Mouse (Mus musculus): Measurements from ENCODE around the gene Ccdc15. TPM values are rescaled to one million over a fixed set of nuclear protein-coding genes. Genes with fewer than 3 reads are reported as not detected.

The Ccdc15 gene
- total and polyA plus RNA-seq, 2 experiments from 2014 or later = 7.8 to 8.7 TPM

GRCm38 (mm10) chr9:37295586-37295985, 52.6 kb downstream of the Ccdc15 start:
- DNase-seq = no peak
- ATAC-seq = no peak
- Histone ChIP-seq H3K9me3 (ENCODE audit: low read length) (no peaks in the 10 kb centered on the region), H3K4me3 (ENCODE audit: low read depth, low read length) (no peak overlapping the region), H3K36me3 (ENCODE audit: insufficient read depth) (no peaks in the 10 kb centered on the region), H3K9ac (no peak overlapping the region), H3K4me2 (ENCODE audit: low read depth) (no peak overlapping the region), H3K4me1 (ENCODE audit: insufficient read depth) (no peaks in the 10 kb centered on the region), H3K27me3 (ENCODE audit: insufficient read depth, low read length) (no peaks in the 10 kb centered on the region), H3K27ac (ENCODE audit: low read depth, low read length) (no peak overlapping the region)
- TF ChIP-seq CTCF (IDR thresholded peaks at IDR 0.05; ENCODE audit: low read depth) = no peak

- Histone ChIP-seq H3K36me3 (ENCODE audit: insufficient read depth) (no peaks in the 10 kb centered on the region), H3K9ac (no peak overlapping the region), H3K4me2 (ENCODE audit: low read depth) (no peak overlapping the region), H3K9me3 (ENCODE audit: low read length) (no peaks in the 10 kb centered on the region), H3K27ac (ENCODE audit: low read depth, low read length) (no peak overlapping the region), H3K4me3 (ENCODE audit: low read depth, low read length) (no peak overlapping the region), H3K27me3 (ENCODE audit: insufficient read depth, low read length) (no peaks in the 10 kb centered on the region), H3K4me1 (ENCODE audit: insufficient read depth) (no peaks in the 10 kb centered on the region)
- TF ChIP-seq CTCF (IDR thresholded peaks at IDR 0.05; ENCODE audit: low read depth) = no peak
- ATAC-seq (no peak), DNase-seq (no peak)
- 95% methylated on average over 2 of the region's 2 CpGs for WGBS
Observed at GRCm38 (mm10) chr9:37266622-37267021, 81.6 kb downstream of the Ccdc15 start.

- no peaks in the 10 kb centered on the region for H3K9me3 ChIP-seq (ENCODE audit: low read length)
- H3K27me3 ChIP-seq (ENCODE audit: insufficient read depth, low read length) = no peaks in the 10 kb centered on the region
- H3K9ac ChIP-seq = no peak overlapping the region
- H3K36me3 ChIP-seq (ENCODE audit: insufficient read depth) = no peaks in the 10 kb centered on the region
- DNase-seq (peak; percentile 92), ATAC-seq (peak; percentile 80)
- no peaks in the 10 kb centered on the region for H3K4me1 ChIP-seq (ENCODE audit: insufficient read depth)
- H3K27ac ChIP-seq (ENCODE audit: low read depth, low read length) = no peak overlapping the region
- peak overlapping the region; percentile 36 for H3K4me3 ChIP-seq (ENCODE audit: low read depth, low read length)
- peak overlapping the region; percentile 77 for H3K4me2 ChIP-seq (ENCODE audit: low read depth)
- TF ChIP-seq CTCF (IDR thresholded peaks at IDR 0.05; ENCODE audit: low read depth) = peak; percentile 84
- 26% methylated on average over 7 of the region's 7 CpGs for WGBS
Observed at GRCm38 (mm10) chr9:37255889-37256225, 92.4 kb downstream of the Ccdc15 start.

GRCm38 (mm10) chr9:37255149-37255888, 92.9 kb downstream of the Ccdc15 start, which contains the start of gene Slc37a2:
Gene Slc37a2, minus strand, starts transcription at chr9:37255738.
- H3K27me3 ChIP-seq (ENCODE audit: insufficient read depth, low read length) = no peaks in the 10 kb centered on the region
- ATAC-seq (peak; percentile 90), DNase-seq (peak; percentile 81)
- H3K27ac ChIP-seq (ENCODE audit: low read depth, low read length) = no peak within 1 kb of the TSS
- no peak for TF ChIP-seq CTCF (IDR thresholded peaks at IDR 0.05; ENCODE audit: low read depth)
- H3K4me1 ChIP-seq (ENCODE audit: insufficient read depth) = no peaks in the 10 kb centered on the region
- H3K4me3 ChIP-seq (ENCODE audit: low read depth, low read length) = peak within 1 kb of the TSS; percentile 36
- peak within 1 kb of the TSS; percentile 29; the same call in 1 of the 2 replicates for H3K9ac ChIP-seq
- 2% methylated on average over 38 of the region's 38 CpGs for WGBS
- no peaks in the 10 kb centered on the region for H3K36me3 ChIP-seq (ENCODE audit: insufficient read depth)
- peak within 1 kb of the TSS; percentile 77 for H3K4me2 ChIP-seq (ENCODE audit: low read depth)
- H3K9me3 ChIP-seq (ENCODE audit: low read length) = no peaks in the 10 kb centered on the region

GRCm38 (mm10) chr9:37254531-37255110, 93.6 kb downstream of the Ccdc15 start:
- H3K4me3 ChIP-seq (ENCODE audit: low read depth, low read length) = peak overlapping the region; percentile 36
- DNase-seq (no peak), ATAC-seq (no peak; the same call in 1 of the 2 replicates)
- no peak overlapping the region for H3K9ac ChIP-seq
- H3K27ac ChIP-seq (ENCODE audit: low read depth, low read length) = no peak overlapping the region
- no peak for TF ChIP-seq CTCF (IDR thresholded peaks at IDR 0.05; ENCODE audit: low read depth)
- H3K4me2 ChIP-seq (ENCODE audit: low read depth) = peak overlapping the region; percentile 77
- no peaks in the 10 kb centered on the region for H3K4me1 ChIP-seq (ENCODE audit: insufficient read depth)
- H3K36me3 ChIP-seq (ENCODE audit: insufficient read depth) = no peaks in the 10 kb centered on the region
- WGBS = 26% methylated on average over 6 of the region's 6 CpGs
- H3K9me3 ChIP-seq (ENCODE audit: low read length) = no peaks in the 10 kb centered on the region
- no peaks in the 10 kb centered on the region for H3K27me3 ChIP-seq (ENCODE audit: insufficient read depth, low read length)

GRCm38 (mm10) chr9:37250631-37251030, 97.6 kb downstream of the Ccdc15 start:
- Histone ChIP-seq H3K27ac (ENCODE audit: low read depth, low read length) (no peak overlapping the region), H3K27me3 (ENCODE audit: insufficient read depth, low read length) (no peaks in the 10 kb centered on the region), H3K4me3 (ENCODE audit: low read depth, low read length) (no peak overlapping the region), H3K9me3 (ENCODE audit: low read length) (no peaks in the 10 kb centered on the region), H3K9ac (no peak overlapping the region), H3K36me3 (ENCODE audit: insufficient read depth) (no peaks in the 10 kb centered on the region), H3K4me2 (ENCODE audit: low read depth) (no peak overlapping the region), H3K4me1 (ENCODE audit: insufficient read depth) (no peaks in the 10 kb centered on the region)
- DNase-seq (no peak), ATAC-seq (no peak)
- no peak for TF ChIP-seq CTCF (IDR thresholded peaks at IDR 0.05; ENCODE audit: low read depth)
- WGBS = 88% methylated on average over 6 of the region's 6 CpGs

- no peak overlapping the region for H3K9ac ChIP-seq
- no peak overlapping the region for H3K27ac ChIP-seq (ENCODE audit: low read depth, low read length)
- TF ChIP-seq CTCF (IDR thresholded peaks at IDR 0.05; ENCODE audit: low read depth) = no peak
- no peaks in the 10 kb centered on the region for H3K9me3 ChIP-seq (ENCODE audit: low read length)
- H3K4me3 ChIP-seq (ENCODE audit: low read depth, low read length) = no peak overlapping the region
- no peak for DNase-seq
- no peaks in the 10 kb centered on the region for H3K36me3 ChIP-seq (ENCODE audit: insufficient read depth)
- no peak for ATAC-seq
- H3K4me1 ChIP-seq (ENCODE audit: insufficient read depth) = no peaks in the 10 kb centered on the region
- H3K27me3 ChIP-seq (ENCODE audit: insufficient read depth, low read length) = no peaks in the 10 kb centered on the region
- H3K4me2 ChIP-seq (ENCODE audit: low read depth) = no peak overlapping the region
- 91% methylated on average over 3 of the region's 3 CpGs for WGBS
Observed at GRCm38 (mm10) chr9:37249976-37250375, 98.3 kb downstream of the Ccdc15 start.
